8 mouse cellular contexts compared by ENCODE assay signal in the genomic region with DNA sequence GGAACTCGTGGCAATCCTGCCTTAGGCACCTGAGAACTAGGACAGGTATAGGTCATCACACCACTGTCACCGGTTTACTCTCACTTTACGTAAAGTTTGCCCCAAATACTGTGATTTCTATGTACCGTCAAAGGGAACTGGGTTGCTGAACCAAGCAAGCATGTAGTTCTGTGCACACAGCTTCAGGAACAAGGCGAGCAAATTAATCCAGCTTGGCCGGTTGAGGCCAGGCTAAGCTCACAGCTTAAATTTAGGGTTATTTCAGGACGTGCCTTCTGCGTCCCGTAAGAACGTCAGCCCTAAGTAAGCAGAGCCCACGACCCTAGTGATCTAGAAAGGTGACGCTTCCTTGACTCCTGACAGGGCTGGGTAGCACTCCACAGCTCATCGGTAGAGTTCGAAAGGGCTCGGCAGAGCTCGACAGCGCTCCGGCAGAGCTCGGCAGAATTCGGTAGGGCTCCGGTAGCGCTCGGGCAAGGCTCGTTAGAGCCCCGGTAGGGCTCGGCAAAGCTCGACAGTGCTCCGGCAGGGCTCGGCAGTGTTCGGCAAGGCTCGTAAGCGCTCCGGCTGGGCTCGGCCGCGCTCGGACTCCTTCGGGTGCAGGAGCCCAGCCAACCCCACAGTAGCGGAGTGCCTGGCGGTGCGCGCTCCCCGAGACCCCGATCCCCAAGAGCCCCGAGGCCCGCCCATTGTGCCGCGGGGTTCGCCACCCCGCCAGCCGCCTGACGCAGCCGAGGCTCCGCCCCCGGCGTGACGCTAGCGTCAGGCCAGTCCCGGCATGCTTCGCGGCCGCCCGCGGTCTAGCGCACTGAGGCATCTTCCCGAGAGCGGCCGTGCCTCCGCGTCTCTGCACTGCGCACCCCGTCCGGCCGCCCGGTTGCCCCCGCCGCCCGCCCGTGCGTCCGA. TPM values are rescaled to one million over a fixed set of nuclear protein-coding genes. Genes with fewer than 3 reads are reported as not detected.
DNase-seq lines count a peak whose midpoint lies in the region; ATAC-seq and TF ChIP-seq lines count a peak whose summit lies in the region.

Gene Etnk1, plus strand, starts transcription at position 770 of the 906 bp plus-strand sequence.

- H3K9me3 ChIP-seq in hindbrain, embryonic 10.5 days, result no peaks in the 10 kb centered on the region
- H3K9me3 ChIP-seq in lung, postnatal 0 days (ENCODE audit: low read length), result no peaks in the 10 kb centered on the region

- H3K4me2 ChIP-seq in lung, postnatal 0 days (replicated peaks; ENCODE audit: low read depth, low read length), result peak within 1 kb of the TSS; percentile 89

- DNase-seq in MN1 (ENCODE audit: low spot score), result peak; percentile 94
- DNase-seq in cerebellum, adult 9-10 months, result peak; percentile 99
- peak; percentile 92 for DNase-seq in hindbrain, embryonic 10.5 days (ENCODE audit: low spot score)
- DNase-seq in layer of hippocampus, adult 9-11 months, result peak; percentile 98
- DNase-seq in lung, postnatal 0 days (ENCODE audit: low spot score), result peak; percentile 97
- peak; percentile 95 for DNase-seq in ovary, postnatal 14 days (ENCODE audit: low spot score)
- peak; percentile 99 for DNase-seq in thymus, postnatal 14 days

- WGBS in hindbrain, embryonic 10.5 days, result 1% methylated on average over 81 of the region's 81 CpGs
- WGBS in lung, postnatal 0 days, result under 1% methylated on average over 70 of the region's 81 CpGs

- H3K9ac ChIP-seq in lung, postnatal 0 days (replicated peaks; ENCODE audit: low read depth), result peak within 1 kb of the TSS; percentile 63

- TF ChIP-seq CTCF in lung, postnatal 0 days (IDR thresholded peaks at IDR 0.05), result peak; percentile 58

- H3K4me3 ChIP-seq in hindbrain, embryonic 10.5 days, result peak within 1 kb of the TSS; percentile 83
- peak within 1 kb of the TSS; percentile 74 for H3K4me3 ChIP-seq in lung, postnatal 0 days (ENCODE audit: low read depth, low read length)

- H3K27ac ChIP-seq in hindbrain, embryonic 10.5 days, result peak within 1 kb of the TSS; percentile 96
- peak within 1 kb of the TSS; percentile 92 for H3K27ac ChIP-seq in lung, postnatal 0 days (ENCODE audit: low read length)

- ATAC-seq in frontal cortex, adult (ENCODE audit: low TSS enrichment), result peak; percentile 89
- ATAC-seq in lung, postnatal 0 days, result peak; percentile 94

- peaks cover 12% of the 10 kb centered on the region; the same call in 1 of the 2 replicates for H3K36me3 ChIP-seq in hindbrain, embryonic 10.5 days
- no peaks in the 10 kb centered on the region for H3K36me3 ChIP-seq in lung, postnatal 0 days (ENCODE audit: insufficient read depth, low read length)

- peaks cover 15% of the 10 kb centered on the region; the same call in 1 of the 2 replicates for H3K27me3 ChIP-seq in hindbrain, embryonic 10.5 days (ENCODE audit: insufficient read depth, poor library complexity, severe bottlenecking)
- H3K27me3 ChIP-seq in lung, postnatal 0 days (replicated peaks; ENCODE audit: insufficient read depth, low read length), result no peaks in the 10 kb centered on the region

- peaks cover 39% of the 10 kb centered on the region for H3K4me1 ChIP-seq in hindbrain, embryonic 10.5 days (replicated peaks)
- H3K4me1 ChIP-seq in lung, postnatal 0 days (ENCODE audit: insufficient read depth, low read depth, low read length), result no peaks in the 10 kb centered on the region

- no peak; the same call in 1 of the 2 replicates for TF ChIP-seq EP300 in lung, postnatal 0 days (IDR thresholded peaks at IDR 0.05)

RNA-seq across cellular contexts. Expression of gene Etnk1, which starts in this region (rescaled TPM):
- 19.7 and 22.9 TPM in 2 replicates for polyA plus RNA-seq in hindbrain, embryonic 10.5 days (2016; fragmentation: Nextera tagmentation; extraction: Ambion mirVana)
- polyA plus RNA-seq in lung, postnatal 0 days (2015; fragmentation: Nextera tagmentation; extraction: Ambion mirVana), result 11.1 and 12.6 TPM in 2 replicates

Comparison
In these comparisons a context has a peak if more than half of its experiments do, and no peak if none do; other contexts are left out.
1. Peak in every context shown above with its lines: DNase-seq, ATAC-seq, H3K4me3 ChIP-seq and H3K27ac ChIP-seq.